Mouse (Mus musculus) left cerebral cortex, postnatal 36 days (tissue): Measurements from ENCODE around the gene Atp6v1e1. TPM values are rescaled to one million over a fixed set of nuclear protein-coding genes. Genes with fewer than 3 reads are reported as not detected.
"Not testable (repeated sequence)": the region's sequence is repeated elsewhere in the genome, so short reads cannot be mapped to it uniquely, and the experiment has no call there.

Experiments
- DNase-seq, 2 experiments: peaks; one replicate each; pipeline ENCODE4 v3.0.0; 2021 to 2022; ENCODE audit warnings: low spot score in 2 of 2, mixed read lengths in 1 of 2
- intact Hi-C: fragments of 180-260 bp; cut with DNase I; formaldehyde crosslinking; loops from one replicate; pipeline ENCODE4 v1.15.1; 2025
- total RNA-seq, 2 experiments: library from RNA; stranded (reverse); gene quantifications; 2 replicates each; pipeline ENCODE4 v1.2.3; 2021

The Atp6v1e1 gene
- total RNA-seq, 2 experiments from 2014 or later, result 539 to 601 TPM

GRCm38 (mm10) chr6:120822937-120823614, 483 bp upstream of the Atp6v1e1 start:
- DNase-seq, result no peak
- intact Hi-C loops, result no loop called here

- intact Hi-C loops, result no loop called here
- no peak for DNase-seq
Observed at GRCm38 (mm10) chr6:120821715-120822114, 878 bp downstream of the Atp6v1e1 start.

GRCm38 (mm10) chr6:120820941-120821340, 1.7 kb downstream of the Atp6v1e1 start:
- no peak for DNase-seq
- intact Hi-C loops, result no loop called here

GRCm38 (mm10) chr6:120820144-120820543, 2.4 kb downstream of the Atp6v1e1 start:
- no peak for DNase-seq
- intact Hi-C loops, result no loop called here

- intact Hi-C loops, result no loop called here
- DNase-seq, result no peak
Observed at GRCm38 (mm10) chr6:120819294-120819693, 3.3 kb downstream of the Atp6v1e1 start.

GRCm38 (mm10) chr6:120811999-120812398, 10.6 kb downstream of the Atp6v1e1 start:
- intact Hi-C loops, DNase-seq: not testable (repeated sequence)

GRCm38 (mm10) chr6:120807738-120808081, 14.9 kb downstream of the Atp6v1e1 start:
- DNase-seq, result no peak
- intact Hi-C loops, result no loop called here

GRCm38 (mm10) chr6:120806999-120807737, 15.4 kb downstream of the Atp6v1e1 start:
- intact Hi-C loops, result no loop called here
- no peak for DNase-seq

GRCm38 (mm10) chr6:120799581-120800041, 23.0 kb downstream of the Atp6v1e1 start:
- DNase-seq, result no peak
- intact Hi-C loops, result no loop called here

GRCm38 (mm10) chr6:120798905-120799304, 23.7 kb downstream of the Atp6v1e1 start:
- DNase-seq, result no peak
- intact Hi-C loops, result no loop called here

GRCm38 (mm10) chr6:120798019-120798418, 24.6 kb downstream of the Atp6v1e1 start:
- intact Hi-C loops, result no loop called here
- DNase-seq, result peak; percentile 35 to 40

- DNase-seq, result peak; percentile 45 to 57
- intact Hi-C loops, result no loop called here
Observed at GRCm38 (mm10) chr6:120796111-120796510, 26.5 kb downstream of the Atp6v1e1 start.

- DNase-seq, result no peak
- intact Hi-C loops, result no loop called here
Observed at GRCm38 (mm10) chr6:120795422-120796086, 27.0 kb downstream of the Atp6v1e1 start.

GRCm38 (mm10) chr6:120792947-120793346, 29.6 kb downstream of the Atp6v1e1 start:
- DNase-seq, result peak in 1 of 2 experiments; percentile 21
- intact Hi-C loops, result no loop called here

GRCm38 (mm10) chr6:120790717-120791116, 31.9 kb downstream of the Atp6v1e1 start:
- no peak for DNase-seq
- intact Hi-C loops, result no loop called here

GRCm38 (mm10) chr6:120790153-120790552, 32.4 kb downstream of the Atp6v1e1 start:
- DNase-seq, result no peak
- intact Hi-C loops, result no loop called here

GRCm38 (mm10) chr6:120788904-120789303, 33.7 kb downstream of the Atp6v1e1 start:
- intact Hi-C loops, result no loop called here

GRCm38 (mm10) chr6:120788068-120788607, 34.5 kb downstream of the Atp6v1e1 start:
- intact Hi-C loops, result no loop called here
- DNase-seq, result no peak

More at GRCm38 (mm10) chr6:120788904-120789303, 33.7 kb downstream of the Atp6v1e1 start:
- DNase-seq, result no peak

- DNase-seq, result no peak
- intact Hi-C loops, result no loop called here
Observed at GRCm38 (mm10) chr6:120784351-120784750, 38.2 kb downstream of the Atp6v1e1 start.

- DNase-seq, result no peak
- intact Hi-C loops, result no loop called here
Observed at GRCm38 (mm10) chr6:120782948-120783347, 39.6 kb downstream of the Atp6v1e1 start.
